Mouse (Mus musculus): Measurements from ENCODE around the gene Cacnb4.

DNA sequence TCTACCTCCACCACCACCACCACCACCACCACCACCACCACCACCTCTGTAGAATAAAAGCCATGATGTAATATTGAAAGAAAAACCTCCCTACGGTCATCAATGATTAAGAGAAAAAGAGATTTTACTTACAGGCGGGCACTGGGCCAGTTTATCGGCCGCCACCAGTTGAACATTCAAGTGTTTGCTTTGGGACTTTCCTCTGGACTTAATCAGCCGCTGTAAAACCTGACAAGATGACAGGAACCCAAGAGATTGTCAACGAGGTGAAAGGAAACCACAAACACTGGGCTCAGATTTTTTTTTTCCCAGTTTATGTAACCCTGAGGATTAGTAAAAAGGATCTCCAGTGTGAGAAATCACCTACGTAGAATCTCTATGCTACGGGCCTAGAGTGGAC lies 226.8 kb downstream of the Cacnb4 start:
- TF ChIP-seq GATA1 (IDR thresholded peaks at IDR 0.05; ENCODE audit: low read length) (no peak), TAL1 (IDR thresholded peaks at IDR 0.05; ENCODE audit: low read length) (no peak)

Data from erythroblast, embryonic 14.5 days (primary cell).